7 mouse cellular contexts compared by ENCODE assay signal in genomic region chr4:43579256-43579655, GRCm38 (mm10). TPM values are rescaled to one million over a fixed set of nuclear protein-coding genes. Genes with fewer than 3 reads are reported as not detected.
DNase-seq lines count a peak whose midpoint lies in the region; ATAC-seq and TF ChIP-seq lines count a peak whose summit lies in the region.

No protein-coding gene starts in this region.

- TF ChIP-seq POLR2A in embryonic fibroblast, embryonic 13.5 days (IDR thresholded peaks at IDR 0.05; ENCODE audit: low read depth, low read length) = no peak

- no peak for DNase-seq in lung, postnatal 10 days
- DNase-seq in intestine, embryonic 14.5 days (ENCODE audit: low spot score) = no peak

- peak overlapping the region; percentile 74 for H3K4me3 ChIP-seq in lung, embryonic 16.5 days (ENCODE audit: low read length)
- H3K4me3 ChIP-seq in embryonic fibroblast, embryonic 13.5 days (ENCODE audit: insufficient read depth, low read length) = peak overlapping the region; percentile 78
- peak overlapping the region; percentile 77 for H3K4me3 ChIP-seq in intestine, embryonic 14.5 days (ENCODE audit: low read depth, low read length)
- peak overlapping the region; percentile 91 for H3K4me3 ChIP-seq in neural tube, embryonic 13.5 days

- WGBS in lung, embryonic 16.5 days = 3% methylated on average over 10 of the region's 10 CpGs
- 3% methylated on average over 10 of the region's 10 CpGs for WGBS in intestine, embryonic 14.5 days
- 5% methylated on average over 10 of the region's 10 CpGs for WGBS in neural tube, embryonic 13.5 days

- H3K27me3 ChIP-seq in lung, embryonic 16.5 days (ENCODE audit: control insufficient read depth, insufficient read depth, low read depth, low read length) = no peaks in the 10 kb centered on the region
- H3K27me3 ChIP-seq in intestine, embryonic 14.5 days (replicated peaks; ENCODE audit: control insufficient read depth, insufficient read depth, low read length) = no peaks in the 10 kb centered on the region
- no peaks in the 10 kb centered on the region for H3K27me3 ChIP-seq in neural tube, embryonic 13.5 days

- ATAC-seq in lung, embryonic 16.5 days (ENCODE audit: low read depth) = no peak
- ATAC-seq in intestine, embryonic 14.5 days (replicated peaks; ENCODE audit: low FRiP score, low TSS enrichment, low read depth) = no peak
- no peak for ATAC-seq in neural tube, embryonic 13.5 days (ENCODE audit: low read depth)
- no peak for ATAC-seq in inflammation-experienced regulatory T-cells, adult 6 months
- ATAC-seq in cerebellum, adult (ENCODE audit: insufficient number of reproducible peaks, low FRiP score, low TSS enrichment) = no peak

- no peaks in the 10 kb centered on the region for H3K9me3 ChIP-seq in lung, embryonic 16.5 days (ENCODE audit: control insufficient read depth, low read length)
- H3K9me3 ChIP-seq in intestine, embryonic 14.5 days (ENCODE audit: control insufficient read depth, low read length) = no peaks in the 10 kb centered on the region
- no peaks in the 10 kb centered on the region for H3K9me3 ChIP-seq in neural tube, embryonic 13.5 days

- H3K36me3 ChIP-seq in lung, embryonic 16.5 days (ENCODE audit: control insufficient read depth, insufficient read depth, low read length) = peaks cover 25% of the 10 kb centered on the region
- H3K36me3 ChIP-seq in intestine, embryonic 14.5 days (ENCODE audit: control insufficient read depth, insufficient read depth, low read length) = peaks cover 41% of the 10 kb centered on the region
- peaks cover 41% of the 10 kb centered on the region for H3K36me3 ChIP-seq in neural tube, embryonic 13.5 days

- peaks cover 24% of the 10 kb centered on the region for H3K4me1 ChIP-seq in lung, embryonic 16.5 days (replicated peaks; ENCODE audit: control insufficient read depth, insufficient read depth, low read length)
- H3K4me1 ChIP-seq in embryonic fibroblast, embryonic 13.5 days (ENCODE audit: control insufficient read depth, insufficient read depth, low read length) = peaks cover 5% of the 10 kb centered on the region; the same call in 1 of the 2 replicates
- peaks cover 35% of the 10 kb centered on the region for H3K4me1 ChIP-seq in intestine, embryonic 14.5 days (replicated peaks; ENCODE audit: control insufficient read depth, insufficient read depth, low read length)
- H3K4me1 ChIP-seq in neural tube, embryonic 13.5 days (replicated peaks) = peaks cover 51% of the 10 kb centered on the region

- H3K27ac ChIP-seq in lung, embryonic 16.5 days (ENCODE audit: low read length) = peak overlapping the region; percentile 89
- peak overlapping the region; percentile 48 for H3K27ac ChIP-seq in embryonic fibroblast, embryonic 13.5 days (ENCODE audit: insufficient read depth, low read length)
- peak overlapping the region; percentile 70; the same call in 1 of the 2 replicates for H3K27ac ChIP-seq in intestine, embryonic 14.5 days (ENCODE audit: low read depth)
- peak overlapping the region; percentile 84 for H3K27ac ChIP-seq in neural tube, embryonic 13.5 days (replicated peaks)

- H3K9ac ChIP-seq in lung, embryonic 16.5 days (ENCODE audit: low read length) = peak overlapping the region; percentile 90
- H3K9ac ChIP-seq in intestine, embryonic 14.5 days (ENCODE audit: low read length) = peak overlapping the region; percentile 85
- H3K9ac ChIP-seq in neural tube, embryonic 13.5 days = peak overlapping the region; percentile 91

- TF ChIP-seq CTCF in embryonic fibroblast, embryonic 13.5 days (IDR thresholded peaks at IDR 0.05; ENCODE audit: borderline replicate concordance, insufficient read depth, low read length) = no peak

- peak overlapping the region; percentile 93 for H3K4me2 ChIP-seq in lung, embryonic 16.5 days (ENCODE audit: low read depth, low read length)
- H3K4me2 ChIP-seq in intestine, embryonic 14.5 days (ENCODE audit: low read length) = peak overlapping the region; percentile 99
- peak overlapping the region; percentile 94 for H3K4me2 ChIP-seq in neural tube, embryonic 13.5 days

RNA-seq across cellular contexts. Expression of gene Gba2, which starts 0.6 kb away (rescaled TPM):
- polyA plus RNA-seq in lung, embryonic 16.5 days (2015; fragmentation: Nextera tagmentation; extraction: Ambion mirVana) = 21.0 and 21.3 TPM in 2 replicates
- polyA plus RNA-seq in embryonic fibroblast, embryonic 13.5 days (2011; ENCODE audit: insufficient read length, low read depth, missing spikeins) = 4.5 and 7.6 TPM in 2 replicates
- 13.2 and 15.5 TPM in 2 replicates for polyA plus RNA-seq in intestine, embryonic 14.5 days (2014; fragmentation: Nextera tagmentation; extraction: Ambion mirVana)
- 47.8 and 50.8 TPM in 2 replicates for polyA plus RNA-seq in neural tube, embryonic 13.5 days (2015; fragmentation: Nextera tagmentation; extraction: Ambion mirVana)
- 10 to 100 TPM; 12.8 to 14.6 (median 14.2) TPM for polyA plus RNA-seq in inflammation-experienced regulatory T-cells, adult 6 months (2017; shearing (Covaris generic))

RNA-seq across cellular contexts. Expression of gene Rgp1, which starts 0.7 kb away (rescaled TPM):
- 23.1 and 25.0 TPM in 2 replicates for polyA plus RNA-seq in lung, embryonic 16.5 days (2015; fragmentation: Nextera tagmentation; extraction: Ambion mirVana)
- polyA plus RNA-seq in embryonic fibroblast, embryonic 13.5 days (2011; ENCODE audit: insufficient read length, low read depth, missing spikeins) = 34.6 and 45.4 TPM in 2 replicates
- polyA plus RNA-seq in intestine, embryonic 14.5 days (2014; fragmentation: Nextera tagmentation; extraction: Ambion mirVana) = 25.4 and 29.7 TPM in 2 replicates
- 23.9 and 28.0 TPM in 2 replicates for polyA plus RNA-seq in neural tube, embryonic 13.5 days (2015; fragmentation: Nextera tagmentation; extraction: Ambion mirVana)
- polyA plus RNA-seq in inflammation-experienced regulatory T-cells, adult 6 months (2017; shearing (Covaris generic)) = 10 to 100 TPM; 12.4 to 13.5 (median 12.6) TPM

RNA-seq across cellular contexts. Expression of gene Msmp, which starts 5.0 kb away (rescaled TPM):
- polyA plus RNA-seq in lung, embryonic 16.5 days (2015; fragmentation: Nextera tagmentation; extraction: Ambion mirVana) = 0.38 and 1.1 TPM in 2 replicates
- polyA plus RNA-seq in embryonic fibroblast, embryonic 13.5 days (2011; ENCODE audit: insufficient read length, low read depth, missing spikeins) = not detected in 2 replicates
- polyA plus RNA-seq in intestine, embryonic 14.5 days (2014; fragmentation: Nextera tagmentation; extraction: Ambion mirVana) = 0.49 and 1.3 TPM in 2 replicates
- 2.2 TPM in 1 of 2 replicates, not detected in the other for polyA plus RNA-seq in neural tube, embryonic 13.5 days (2015; fragmentation: Nextera tagmentation; extraction: Ambion mirVana)
- polyA plus RNA-seq in inflammation-experienced regulatory T-cells, adult 6 months (2017; shearing (Covaris generic)) = not detected

RNA-seq across cellular contexts. Expression of gene Tln1, which starts 16.8 kb away (rescaled TPM):
- 68.7 and 84.9 TPM in 2 replicates for polyA plus RNA-seq in lung, embryonic 16.5 days (2015; fragmentation: Nextera tagmentation; extraction: Ambion mirVana)
- polyA plus RNA-seq in embryonic fibroblast, embryonic 13.5 days (2011; ENCODE audit: insufficient read length, low read depth, missing spikeins) = 291 and 380 TPM in 2 replicates
- polyA plus RNA-seq in intestine, embryonic 14.5 days (2014; fragmentation: Nextera tagmentation; extraction: Ambion mirVana) = 66.0 and 69.8 TPM in 2 replicates
- 64.4 and 69.6 TPM in 2 replicates for polyA plus RNA-seq in neural tube, embryonic 13.5 days (2015; fragmentation: Nextera tagmentation; extraction: Ambion mirVana)
- 100 to 1,000 TPM in 1 of 3 experiments, 10 to 100 TPM in 2; 77.8 to 132 (median 93.7) TPM for polyA plus RNA-seq in inflammation-experienced regulatory T-cells, adult 6 months (2017; shearing (Covaris generic))

RNA-seq across cellular contexts. Expression of gene Creb3, which starts 17.1 kb away (rescaled TPM):
- polyA plus RNA-seq in lung, embryonic 16.5 days (2015; fragmentation: Nextera tagmentation; extraction: Ambion mirVana) = 69.5 and 70.9 TPM in 2 replicates
- 72.4 and 89.0 TPM in 2 replicates for polyA plus RNA-seq in embryonic fibroblast, embryonic 13.5 days (2011; ENCODE audit: insufficient read length, low read depth, missing spikeins)
- polyA plus RNA-seq in intestine, embryonic 14.5 days (2014; fragmentation: Nextera tagmentation; extraction: Ambion mirVana) = 64.8 and 68.6 TPM in 2 replicates
- polyA plus RNA-seq in neural tube, embryonic 13.5 days (2015; fragmentation: Nextera tagmentation; extraction: Ambion mirVana) = 88.9 and 89.1 TPM in 2 replicates
- polyA plus RNA-seq in inflammation-experienced regulatory T-cells, adult 6 months (2017; shearing (Covaris generic)) = 100 to 1,000 TPM in 1 of 3 experiments, 10 to 100 TPM in 2; 90.0 to 104 (median 99.8) TPM
